8 mouse cellular contexts compared by ENCODE assay signal in the genomic region with DNA sequence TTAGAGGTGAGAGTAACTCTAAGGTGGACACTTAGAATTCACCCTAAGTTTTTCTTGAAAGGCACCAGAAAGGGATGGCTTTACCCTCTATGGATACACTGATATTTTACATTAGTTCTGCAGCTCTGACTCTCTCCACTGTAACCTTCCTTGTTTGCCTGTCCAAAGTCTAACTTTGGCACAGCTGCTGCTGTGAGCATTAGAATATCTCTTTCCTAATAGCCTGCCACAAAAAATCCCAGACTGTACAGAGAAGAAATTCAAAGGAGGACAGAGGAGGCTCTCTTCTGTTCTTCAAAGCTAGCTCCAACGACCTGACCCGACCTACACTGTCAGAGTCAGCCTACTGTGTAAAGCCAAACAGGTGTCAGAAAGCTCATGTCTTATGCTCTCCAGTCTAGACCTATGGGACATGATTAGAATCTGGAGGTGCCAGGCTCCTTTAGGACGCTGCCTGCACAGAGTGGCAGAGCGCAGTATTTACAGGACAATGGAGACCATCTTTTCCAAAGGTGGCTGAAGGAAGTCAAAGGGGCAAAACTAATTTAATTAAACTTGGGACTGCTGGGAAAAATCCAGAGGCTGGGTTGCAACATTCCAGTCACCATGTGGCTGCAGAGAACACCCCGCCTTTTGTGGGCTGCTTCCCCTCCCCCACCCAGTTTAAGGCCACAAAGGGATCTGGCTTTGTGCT. TPM values are rescaled to one million over a fixed set of nuclear protein-coding genes. Genes with fewer than 3 reads are reported as not detected.
DNase-seq lines count a peak whose midpoint lies in the region; ATAC-seq lines count a peak whose summit lies in the region.

No protein-coding gene starts in this region.

- no peaks in the 10 kb centered on the region for H3K9me3 ChIP-seq in intestine, embryonic 15.5 days
- H3K9me3 ChIP-seq in liver, embryonic 15.5 days (replicated peaks): no peaks in the 10 kb centered on the region

- DNase-seq in cerebellum, postnatal 14 days: peak; percentile 39 to 46
- no peak for DNase-seq in cerebellum, adult 11 months
- DNase-seq in gastrocnemius, postnatal 25 days: peak; percentile 42
- peak; percentile 92 for DNase-seq in retina, postnatal 1 day
- DNase-seq in thymus, postnatal 36 days: no peak
- no peak for DNase-seq in frontal cortex, postnatal 25 days (ENCODE audit: low spot score in 2 of 2)

- H3K36me3 ChIP-seq in intestine, embryonic 15.5 days: peaks cover 11% of the 10 kb centered on the region
- 0 out of 2 replicates have a peak, but pooled peaks cover 4% of the 10 kb centered on the region for H3K36me3 ChIP-seq in liver, embryonic 15.5 days (replicated peaks)

- no peak overlapping the region for H3K9ac ChIP-seq in intestine, embryonic 15.5 days
- H3K9ac ChIP-seq in liver, embryonic 15.5 days: no peak overlapping the region; the same call in 1 of the 2 replicates

- peaks cover 33% of the 10 kb centered on the region for H3K4me1 ChIP-seq in intestine, embryonic 15.5 days (replicated peaks)
- H3K4me1 ChIP-seq in liver, embryonic 15.5 days (replicated peaks): peaks cover 4% of the 10 kb centered on the region; the same call in 1 of the 2 replicates

- 0 out of 2 replicates have a peak overlapping the region, but pooled peaks have one; percentile 11 for H3K4me3 ChIP-seq in intestine, embryonic 15.5 days (replicated peaks)
- no peak overlapping the region for H3K4me3 ChIP-seq in liver, embryonic 15.5 days (replicated peaks)

- peak; percentile 61 for ATAC-seq in intestine, embryonic 15.5 days
- ATAC-seq in liver, embryonic 15.5 days (ENCODE audit: insufficient read depth): peak; percentile 69

- WGBS in intestine, embryonic 15.5 days: 25% methylated on average over 5 of the region's 5 CpGs
- 45% methylated on average over 5 of the region's 5 CpGs for WGBS in liver, embryonic 15.5 days (ENCODE audit: insufficient replicate concordance)

- no peaks in the 10 kb centered on the region for H3K27me3 ChIP-seq in intestine, embryonic 15.5 days (replicated peaks)
- no peaks in the 10 kb centered on the region for H3K27me3 ChIP-seq in liver, embryonic 15.5 days

- H3K4me2 ChIP-seq in intestine, embryonic 15.5 days (replicated peaks): peak overlapping the region; percentile 22; the same call in 1 of the 2 replicates
- H3K4me2 ChIP-seq in liver, embryonic 15.5 days: peak overlapping the region; percentile 37

- peak overlapping the region; percentile 86 for H3K27ac ChIP-seq in intestine, embryonic 15.5 days
- peak overlapping the region; percentile 73 for H3K27ac ChIP-seq in liver, embryonic 15.5 days (replicated peaks)

RNA-seq across cellular contexts. Expression of a gene that starts 9.5 kb away (rescaled TPM):
- total RNA-seq in gastrocnemius, postnatal 25 days (2021): 10 to 100 TPM in 1 of 2 experiments, 1 to 10 TPM in 1; 9.3 to 10.5 TPM
- 58.9 and 69.4 TPM in 2 replicates for polyA plus RNA-seq in intestine, embryonic 15.5 days (2015; fragmentation: Nextera tagmentation; extraction: Ambion mirVana)
- polyA plus RNA-seq in liver, embryonic 15.5 days (2015; fragmentation: Nextera tagmentation; extraction: Ambion mirVana): 11.7 and 12.9 TPM in 2 replicates

Comparison
In these comparisons a context has a peak if more than half of its experiments do, and no peak if none do; other contexts are left out.
1. DNase-seq: peak in cerebellum, postnatal 14 days (2 of 2), gastrocnemius, postnatal 25 days (single experiment) and retina, postnatal 1 day (single experiment); none in cerebellum, adult 11 months (single experiment), thymus, postnatal 36 days (0 of 2) and frontal cortex, postnatal 25 days (0 of 2).